Mouse (Mus musculus): Measurements from ENCODE around the gene Ring1.

- TF ChIP-seq CTCF (IDR thresholded peaks at IDR 0.05; ENCODE audit: low read depth): no peak
- TF ChIP-seq EP300 (IDR thresholded peaks at IDR 0.05; ENCODE audit: low read depth): no peak
Measured at GRCm38 (mm10) chr17:34000150-34000537, 24.3 kb downstream of the Ring1 start, which contains the start of gene H2-K1.
